Mouse (Mus musculus): ENCODE measurements at regions not wholly inside any gene's neighbourhood (a gene's known extent, or its start where the extent isn't known, plus 50 kb on each side); places are given as distances from the start of the nearest gene placed in this dataset.
"Not testable (repeated sequence)": the region's sequence is repeated elsewhere in the genome, so short reads cannot be mapped to it uniquely, and the experiment has no call there.

DNA sequence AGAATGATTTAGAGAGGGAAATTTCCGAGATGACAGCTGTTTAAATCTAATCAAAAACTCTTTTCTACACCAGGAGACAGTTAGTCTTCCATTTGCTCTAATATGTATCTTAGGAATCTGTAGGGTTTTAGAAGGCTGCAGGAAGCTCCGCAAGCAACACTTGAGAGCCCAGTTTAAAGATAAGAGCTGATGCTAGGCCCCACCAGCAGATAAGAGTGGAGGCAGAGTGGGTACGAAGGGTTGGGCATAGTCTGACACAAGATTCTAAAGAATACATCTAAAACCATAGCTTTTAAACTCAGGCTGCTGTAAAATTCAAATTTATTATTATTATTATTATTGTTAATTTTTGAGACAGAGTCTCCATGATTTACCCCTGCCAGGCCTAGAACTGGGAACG is 106.7 kb upstream of the Adgrl2 start:
- DNase-seq, result no peak

DNA sequence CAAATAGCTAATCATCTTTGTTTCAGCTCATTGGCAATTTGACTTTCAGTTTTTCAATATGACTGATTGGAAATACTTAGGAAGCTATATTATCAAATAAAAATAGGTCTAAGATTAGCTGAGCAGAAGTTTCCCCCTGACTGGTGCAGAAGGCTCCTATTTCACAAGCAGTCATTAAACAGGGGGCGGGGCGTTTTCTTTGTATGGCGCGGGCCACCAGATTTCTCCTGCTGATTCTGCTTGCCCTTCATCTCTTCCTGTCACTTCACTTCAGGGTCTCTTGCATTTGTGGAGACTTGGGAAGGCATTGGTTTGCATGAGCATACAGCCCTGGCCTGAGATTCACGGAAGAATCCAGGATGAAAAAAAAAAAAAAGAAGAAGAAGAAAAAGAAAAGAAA is 102.3 kb upstream of the Adgrl2 start:
- no peak for DNase-seq

DNA sequence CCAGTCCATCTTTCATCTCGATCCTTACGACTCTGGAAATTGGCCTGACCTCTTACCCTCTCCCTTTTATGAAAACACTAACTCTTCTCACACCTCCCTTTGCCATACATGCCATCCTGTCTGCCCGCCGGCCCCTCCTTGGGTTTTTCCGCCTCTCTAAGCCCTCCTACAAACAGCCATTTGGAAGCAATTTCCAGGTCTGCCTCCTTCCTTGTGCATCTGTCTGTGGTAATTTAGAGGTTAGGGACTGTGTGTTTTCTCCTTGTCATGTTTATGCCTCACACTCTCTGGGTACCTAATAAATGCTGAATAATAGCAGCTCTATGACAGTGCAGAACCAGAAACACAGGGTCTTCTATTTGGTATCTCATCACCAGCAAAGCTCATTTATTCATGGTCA is 99.7 kb upstream of the Adgrl2 start:
- no peak for DNase-seq

DNA sequence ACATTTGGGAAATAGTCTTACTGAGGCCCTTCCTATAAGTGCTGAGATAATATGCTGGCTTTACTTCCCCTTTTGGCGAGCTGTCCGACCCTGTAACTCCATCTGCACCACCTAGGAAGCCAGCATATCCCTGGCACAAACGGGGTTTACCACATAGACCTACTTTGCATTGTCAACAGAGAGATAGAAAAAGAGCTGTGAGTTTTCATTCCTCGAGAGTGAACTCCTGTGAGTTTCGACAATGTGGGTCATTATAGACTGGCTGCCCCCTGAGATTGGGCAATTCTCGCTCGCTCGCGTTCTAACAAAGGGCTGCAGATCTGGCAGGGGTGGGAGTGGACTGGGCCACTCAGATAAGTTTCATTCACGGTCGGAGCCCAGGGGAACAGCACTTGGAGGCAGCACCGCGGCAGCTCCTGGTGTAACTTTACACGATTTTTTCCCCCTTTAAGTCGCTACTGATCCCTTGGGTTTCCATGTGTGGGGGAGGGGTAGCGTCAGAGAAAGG is 98.3 kb upstream of the Adgrl2 start:
- DNase-seq, result no peak

DNA sequence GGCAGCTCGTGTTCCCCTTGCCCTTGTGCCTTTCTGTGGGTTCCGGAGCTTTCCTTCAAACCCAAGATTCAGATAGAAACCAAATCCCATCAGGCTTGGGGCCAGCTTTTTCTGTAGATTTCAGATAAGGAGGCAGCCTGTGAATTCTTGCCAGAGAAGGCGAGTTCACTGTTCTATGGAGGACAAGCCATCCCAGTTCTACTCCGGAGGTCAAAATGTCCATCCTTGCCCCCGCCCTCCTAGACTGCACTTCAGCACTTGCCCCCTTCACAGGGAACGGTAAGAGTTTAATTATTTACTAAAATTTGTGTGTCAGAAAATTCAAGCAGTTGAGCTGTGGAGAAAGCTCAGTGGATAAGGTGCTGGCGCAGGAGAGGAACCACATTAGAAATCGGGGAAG is 97.1 kb upstream of the Adgrl2 start:
- DNase-seq, result no peak

DNA sequence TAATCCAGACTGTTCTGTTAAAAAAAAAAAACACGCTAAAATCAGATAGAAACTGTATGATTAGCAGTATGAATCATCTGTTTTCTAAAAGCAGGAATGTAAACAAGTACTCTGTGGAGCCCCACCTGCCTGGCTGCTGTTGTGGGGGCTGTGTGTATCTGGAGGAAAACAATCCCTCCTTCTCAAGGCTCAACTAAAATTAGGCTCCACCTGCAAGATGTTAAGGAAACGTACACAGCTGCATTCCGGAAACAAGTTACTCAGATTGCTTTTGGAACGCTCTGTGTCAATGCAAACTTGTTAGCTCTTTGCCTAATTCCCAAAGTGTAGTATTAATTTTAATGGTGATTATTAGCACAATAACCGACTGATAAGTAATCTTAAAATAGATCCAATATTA is 96.3 kb upstream of the Adgrl2 start:
- DNase-seq, result no peak

DNA sequence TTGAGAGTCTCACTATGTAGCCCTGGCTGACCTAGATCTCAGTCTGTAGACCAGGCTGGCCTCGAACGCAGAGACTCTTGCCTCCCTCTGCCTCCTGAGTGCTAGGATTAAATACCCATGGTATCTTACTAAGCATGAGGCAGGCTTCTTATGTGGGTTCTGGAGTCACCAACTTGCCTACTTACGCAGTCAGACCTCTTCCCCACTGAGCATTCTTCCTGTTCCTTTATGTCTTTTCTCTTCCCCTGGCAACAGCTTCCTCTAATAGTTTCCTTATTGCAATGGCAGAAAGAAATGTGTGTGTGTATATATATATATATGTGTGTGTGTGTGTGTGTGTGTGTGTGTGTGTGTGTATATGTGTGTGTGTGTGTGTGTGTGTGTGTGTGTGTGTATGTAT is 95.7 kb upstream of the Adgrl2 start:
- no peak for DNase-seq

DNA sequence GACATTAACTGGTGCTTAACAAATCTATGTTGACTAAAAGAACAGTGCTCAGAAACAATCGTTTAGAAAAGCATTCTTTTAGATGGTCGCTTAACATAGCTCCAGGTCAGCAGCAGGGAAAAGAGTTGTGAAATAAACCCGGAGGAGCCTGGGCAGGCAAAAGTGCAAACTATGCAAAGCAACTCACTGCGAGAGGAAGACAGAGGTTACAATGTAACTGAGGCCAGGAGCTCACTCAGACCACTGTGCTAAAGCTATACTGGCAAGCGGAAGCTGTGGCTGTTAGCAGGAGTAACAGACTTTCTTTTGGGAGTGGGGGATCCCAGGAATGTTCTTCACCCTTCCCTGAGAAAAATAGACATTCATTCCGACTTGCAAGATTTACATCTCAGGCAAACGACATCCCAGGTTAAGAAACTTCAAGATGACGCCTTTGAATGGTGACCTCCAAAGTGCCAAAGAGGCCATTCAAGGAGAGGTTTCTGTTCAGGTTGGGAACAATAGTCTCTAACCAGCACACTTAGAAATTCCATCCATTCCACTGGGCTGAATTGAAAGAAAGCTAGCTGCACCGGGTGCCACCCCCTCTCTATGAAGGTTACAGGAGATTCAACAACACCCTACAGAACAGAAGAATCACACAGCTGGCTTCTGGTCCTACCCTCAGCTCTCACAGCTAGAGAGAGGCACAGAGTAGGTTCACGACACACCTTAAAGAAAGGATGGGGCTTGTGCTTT is 94.7 kb upstream of the Adgrl2 start:
- no peak for DNase-seq

DNA sequence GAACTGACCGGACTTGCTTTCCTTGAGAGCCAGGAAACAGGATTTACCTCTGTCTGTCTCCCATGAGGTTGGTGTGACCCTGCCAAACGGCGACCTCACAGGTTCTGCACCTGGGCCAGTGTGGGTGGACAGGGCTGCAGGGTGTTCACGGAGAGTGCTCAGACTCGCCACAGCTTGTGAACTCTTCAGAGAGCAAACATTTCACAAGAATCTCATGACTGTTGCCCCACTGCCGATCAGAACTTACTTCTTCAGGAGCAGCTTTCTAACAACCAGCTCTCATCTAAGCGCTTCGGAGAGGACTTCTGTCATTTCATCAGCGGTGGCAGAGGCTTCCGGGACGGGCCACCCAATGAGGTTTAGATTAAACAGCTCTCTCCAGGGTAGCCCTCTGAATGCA is 93.0 kb upstream of the Adgrl2 start:
- no peak for DNase-seq

DNA sequence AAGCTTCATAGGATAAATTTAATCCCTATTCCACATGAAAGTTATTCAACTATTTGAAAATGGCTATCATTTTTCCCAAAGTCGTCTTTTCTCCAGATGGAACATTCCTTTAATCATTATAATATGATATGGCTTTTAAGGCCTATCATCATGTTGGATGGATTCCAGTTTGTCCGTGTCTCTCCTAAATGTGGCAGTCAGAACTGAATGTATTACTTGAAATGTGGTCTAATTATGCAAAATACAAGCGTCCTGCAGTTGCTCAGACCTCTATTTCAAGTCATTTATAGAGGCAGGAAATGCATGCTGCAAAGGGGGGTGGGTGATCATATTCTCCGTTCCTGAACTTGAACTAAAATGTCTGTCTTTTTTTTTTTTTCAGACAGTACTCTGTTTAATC is 88.5 kb upstream of the Adgrl2 start:
- no peak for DNase-seq

DNA sequence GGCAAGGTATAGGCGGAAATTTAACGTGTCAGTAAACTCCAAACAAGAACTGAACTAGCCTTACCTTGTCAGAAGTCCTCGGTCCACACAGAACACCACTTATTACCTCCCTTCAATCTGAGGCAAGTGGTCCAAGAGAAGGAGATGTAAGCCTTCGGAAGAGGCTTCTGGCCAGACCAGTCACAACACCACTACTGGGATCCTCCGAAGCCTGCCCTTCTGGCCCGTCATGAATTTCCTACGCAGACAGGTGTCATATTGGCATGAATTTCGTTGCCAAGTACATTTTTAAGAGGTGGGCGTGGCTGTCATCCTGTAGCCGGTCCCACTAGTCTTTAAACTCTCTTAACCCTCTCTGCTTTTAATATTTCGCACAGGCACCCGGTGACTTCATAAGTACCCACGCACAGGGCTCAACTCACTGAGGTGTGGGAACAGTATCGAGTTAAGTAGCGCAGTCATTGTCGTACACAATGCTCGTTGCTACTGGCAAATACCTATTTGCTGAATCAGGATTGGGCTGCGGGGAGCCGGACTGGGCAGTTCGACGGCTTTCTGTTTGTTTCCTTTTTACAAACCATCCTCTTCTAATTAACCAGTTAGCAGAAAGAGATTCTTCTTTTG is 86.7 kb upstream of the Adgrl2 start:
- DNase-seq, result no peak

DNA sequence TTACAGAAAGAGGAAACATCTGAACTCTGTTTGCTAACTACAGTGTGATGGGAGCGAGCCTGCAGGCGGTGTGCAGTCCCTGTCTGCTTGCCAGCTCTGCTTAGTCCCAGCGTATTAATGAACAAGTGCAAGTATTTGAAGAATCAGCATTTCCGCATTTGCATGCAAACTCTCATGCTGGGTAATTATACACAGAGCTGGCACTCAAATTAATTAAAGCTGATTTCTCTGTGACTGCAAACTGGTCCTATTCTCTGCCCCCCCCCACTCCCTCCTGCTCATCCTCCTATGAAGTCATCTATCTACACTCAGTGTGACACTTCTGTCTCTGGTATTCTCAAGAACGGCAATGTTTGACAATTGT is 85.1 kb upstream of the Adgrl2 start:
- DNase-seq, result no peak

DNA sequence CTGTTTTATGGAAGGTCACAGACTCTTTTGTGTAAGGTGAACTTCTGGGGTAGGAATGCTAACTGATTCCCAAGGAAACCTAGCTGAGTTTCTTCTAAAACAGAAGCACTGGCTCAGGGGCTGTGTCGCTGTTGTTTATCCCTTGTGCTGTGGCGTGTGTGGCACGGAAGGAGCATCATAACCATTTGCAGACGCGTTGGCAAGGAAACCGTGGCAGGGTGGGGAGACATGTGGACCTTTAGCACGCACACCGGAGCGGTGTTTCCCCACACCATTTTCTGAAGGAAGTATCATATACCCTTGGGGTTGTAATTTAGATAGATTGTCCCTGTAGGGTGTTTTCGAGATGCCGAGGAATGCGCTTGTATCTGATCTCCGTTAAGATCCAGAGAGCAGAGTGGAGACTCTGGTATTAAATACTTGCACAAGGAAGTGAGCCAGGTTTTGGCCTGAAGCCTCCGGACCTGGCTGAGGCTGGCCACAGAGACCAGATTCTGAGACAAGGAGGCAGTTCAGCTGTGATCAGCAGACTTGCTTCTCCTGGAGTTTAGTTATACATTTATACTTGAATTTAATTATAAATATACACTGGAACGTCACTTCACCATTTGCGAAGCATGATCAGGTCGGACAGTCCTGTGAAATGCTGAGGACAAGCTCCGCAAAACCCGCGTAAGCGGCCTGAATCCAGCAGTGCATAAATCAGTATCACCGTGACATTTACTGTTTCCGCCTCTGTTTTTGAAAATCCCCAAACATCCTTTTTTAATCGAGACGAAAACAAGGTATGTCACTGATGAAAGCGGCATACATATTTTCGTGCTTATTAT is 84.5 kb upstream of the Adgrl2 start:
- no peak for DNase-seq

DNA sequence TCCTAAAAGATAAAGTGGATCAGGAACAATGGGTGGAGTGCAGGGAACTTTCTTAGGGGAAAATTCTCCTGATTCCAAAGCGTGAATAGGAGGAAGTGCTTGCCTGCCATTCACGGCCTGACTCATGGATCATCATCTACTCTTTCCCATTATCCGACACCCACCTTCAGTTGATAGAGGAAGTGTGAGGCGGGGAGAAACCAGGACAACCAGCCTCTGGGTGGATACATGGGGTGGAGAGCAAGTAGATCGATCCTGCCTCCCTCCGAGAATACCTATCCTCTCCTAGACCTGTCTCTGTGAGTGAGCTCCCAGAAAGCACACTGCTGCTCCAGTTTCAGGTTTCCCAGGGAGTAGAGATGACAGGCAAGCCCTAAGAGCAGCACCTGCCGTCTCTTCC is 79.8 kb upstream of the Adgrl2 start:
- no peak for DNase-seq

DNA sequence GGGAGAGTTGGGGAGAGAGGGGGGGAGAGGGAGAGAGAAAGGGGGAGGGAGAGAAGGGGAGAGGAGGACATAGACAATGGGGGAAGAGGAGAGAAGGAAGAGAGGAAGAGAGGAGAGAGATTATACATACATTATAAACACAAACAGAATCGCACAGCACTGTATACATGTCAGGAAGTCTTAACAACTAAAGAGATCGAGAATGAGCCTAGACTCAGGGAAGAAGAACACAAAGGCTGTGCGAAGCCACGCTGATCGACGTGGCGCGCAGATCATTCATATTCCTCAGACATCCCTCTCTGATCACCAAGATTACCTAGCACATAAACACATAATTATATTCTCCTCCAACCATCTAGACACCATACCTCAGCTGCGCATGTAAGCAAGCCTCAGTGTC is 79.1 kb upstream of the Adgrl2 start:
- no peak for DNase-seq

DNA sequence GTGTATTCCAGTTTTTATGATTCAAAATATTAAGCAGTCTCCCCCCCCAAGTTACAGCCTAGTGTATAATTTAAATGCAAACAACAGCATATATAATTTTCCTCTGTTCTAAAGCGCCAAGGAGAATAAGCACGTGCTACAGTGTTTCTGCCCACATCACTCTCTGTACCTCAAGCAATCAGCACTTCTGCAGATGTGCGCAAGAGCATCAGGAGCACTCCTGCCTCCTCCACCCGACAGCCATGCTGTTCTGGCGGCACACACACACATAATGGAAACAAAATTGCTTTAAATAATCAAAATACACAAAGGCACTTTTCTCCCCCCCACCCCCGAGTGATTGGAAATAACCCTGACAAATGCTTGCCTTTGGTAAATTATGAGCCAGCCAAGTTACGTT is 78.5 kb upstream of the Adgrl2 start:
- no peak for DNase-seq

DNA sequence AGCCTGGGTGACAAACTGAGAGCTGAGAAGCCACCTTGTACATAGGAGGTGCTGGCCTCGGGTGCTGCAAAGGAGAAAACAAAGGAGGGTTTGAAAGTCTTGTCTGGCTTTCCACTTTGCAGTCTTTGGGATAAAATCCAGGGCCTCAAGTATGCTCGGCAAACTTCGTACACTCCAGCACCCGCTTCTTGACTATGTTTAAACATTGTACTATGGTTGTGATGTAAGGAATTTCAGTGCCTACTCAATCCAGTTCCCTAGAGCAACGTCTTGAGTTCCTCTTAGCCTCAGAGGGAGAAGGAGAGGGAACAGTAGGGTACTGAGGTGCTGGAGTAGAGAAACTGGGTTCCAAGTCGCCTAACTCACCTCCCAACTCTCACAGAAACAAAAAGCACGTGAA is 77.4 kb upstream of the Adgrl2 start:
- DNase-seq, result no peak

DNA sequence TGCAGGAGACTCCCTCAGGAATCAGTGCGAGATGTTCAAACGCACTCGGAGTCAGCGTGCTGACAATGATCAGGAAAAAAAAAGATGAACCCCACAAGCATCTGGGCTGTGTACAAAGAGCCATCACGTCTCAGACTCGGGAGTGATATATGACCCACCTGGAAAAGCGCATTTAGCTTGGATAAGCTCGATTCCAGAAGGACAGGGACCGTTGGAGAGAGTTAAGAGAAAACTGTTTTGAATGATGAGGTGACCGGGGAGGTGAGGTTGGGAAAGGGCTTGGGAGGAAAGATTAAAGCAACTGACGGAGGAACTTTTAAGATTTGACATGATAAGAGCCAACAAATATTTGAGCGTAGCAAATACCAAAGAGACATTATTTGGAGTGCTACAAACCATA is 64.7 kb upstream of the Adgrl2 start:
- DNase-seq, result no peak

DNA sequence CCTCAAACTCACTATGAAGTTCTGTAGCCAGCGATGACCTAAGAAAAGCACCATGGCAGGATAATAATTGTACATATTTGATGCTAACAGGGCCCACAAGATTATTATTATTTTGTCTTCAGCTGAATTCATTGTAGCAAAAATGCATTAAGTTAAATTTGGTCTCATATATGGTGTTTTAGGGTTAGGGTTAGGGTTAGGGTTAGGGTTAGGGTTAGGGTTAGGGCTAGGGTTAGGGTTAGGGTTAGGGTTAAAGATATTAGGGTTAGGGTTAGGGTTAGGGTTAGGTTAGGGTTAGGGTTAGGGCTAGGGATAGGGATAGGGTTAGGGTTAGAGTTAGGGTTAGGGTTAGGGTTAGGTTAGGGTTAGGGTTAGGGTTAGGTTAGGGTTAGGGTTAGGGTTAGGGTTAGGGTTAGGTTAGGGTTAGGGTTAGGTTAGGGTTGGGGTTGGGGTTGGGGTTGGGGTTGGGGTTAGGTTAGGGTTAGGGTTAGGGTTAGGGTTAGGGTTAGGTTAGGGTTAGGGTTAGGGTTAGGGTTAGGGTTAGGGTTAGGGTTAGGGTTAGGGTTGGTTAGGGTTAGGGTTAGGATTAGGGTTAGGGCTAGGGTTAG is 62.0 kb upstream of the Adgrl2 start:
- DNase-seq, result not testable (repeated sequence)

DNA sequence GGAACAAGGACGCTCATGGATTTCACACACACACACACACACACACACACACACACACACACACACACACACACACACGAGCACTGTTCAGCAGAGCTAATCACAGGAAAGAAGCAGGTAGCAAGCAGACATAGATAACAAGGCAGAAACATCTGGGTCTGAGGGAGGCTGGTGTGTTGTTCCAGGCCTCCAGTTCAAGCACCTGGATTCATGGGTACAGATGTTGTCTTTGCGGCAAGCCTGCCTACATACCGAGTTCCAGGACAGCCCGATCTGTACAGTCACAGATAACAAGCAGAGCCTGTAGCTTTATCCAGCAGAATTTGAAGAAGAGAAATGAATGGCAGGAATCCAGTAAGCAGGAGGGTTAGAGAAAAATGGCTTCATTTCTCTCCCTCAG is 55.0 kb upstream of the Adgrl2 start:
- DNase-seq, result no peak

DNA sequence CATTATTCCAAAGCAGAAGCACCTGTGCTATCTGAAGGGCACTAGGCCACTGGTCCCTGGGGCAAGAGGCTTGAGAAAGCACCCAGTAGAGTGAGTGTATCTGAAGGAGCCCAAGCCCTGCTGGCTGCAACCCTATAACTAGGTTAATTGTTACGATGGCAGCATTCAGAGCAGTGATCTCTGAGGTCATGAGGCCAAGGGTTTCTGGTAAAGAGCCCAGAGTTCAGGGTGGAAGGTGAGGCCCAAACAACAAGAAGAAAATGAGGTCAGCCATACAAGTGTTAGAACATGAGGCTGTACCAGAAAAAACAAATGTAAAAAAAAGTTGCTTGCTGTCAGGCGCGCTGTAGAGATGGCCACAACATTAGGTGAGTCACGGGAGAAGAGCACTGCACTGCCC is 53.5 kb upstream of the Adgrl2 start:
- no peak for DNase-seq

DNA sequence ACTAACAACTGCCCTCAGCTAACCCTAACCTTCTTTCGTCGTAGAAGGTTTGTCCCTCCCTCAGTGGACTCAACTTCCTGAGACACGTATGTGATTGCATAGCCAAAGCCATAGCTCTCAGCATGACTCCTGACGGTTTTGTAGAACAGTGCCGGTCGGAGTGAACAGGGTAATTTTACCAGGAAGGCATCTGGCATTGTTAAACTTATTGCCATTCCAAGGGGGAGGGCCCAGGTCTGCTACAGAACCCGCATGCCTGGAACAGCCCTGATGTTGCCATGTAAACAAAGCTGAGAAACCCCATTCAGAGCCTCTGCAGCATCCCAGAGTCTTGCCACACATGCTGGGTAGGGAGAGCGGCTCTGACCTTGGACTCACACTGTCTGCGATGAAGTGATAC is 52.2 kb upstream of the Adgrl2 start:
- DNase-seq, result no peak

DNA sequence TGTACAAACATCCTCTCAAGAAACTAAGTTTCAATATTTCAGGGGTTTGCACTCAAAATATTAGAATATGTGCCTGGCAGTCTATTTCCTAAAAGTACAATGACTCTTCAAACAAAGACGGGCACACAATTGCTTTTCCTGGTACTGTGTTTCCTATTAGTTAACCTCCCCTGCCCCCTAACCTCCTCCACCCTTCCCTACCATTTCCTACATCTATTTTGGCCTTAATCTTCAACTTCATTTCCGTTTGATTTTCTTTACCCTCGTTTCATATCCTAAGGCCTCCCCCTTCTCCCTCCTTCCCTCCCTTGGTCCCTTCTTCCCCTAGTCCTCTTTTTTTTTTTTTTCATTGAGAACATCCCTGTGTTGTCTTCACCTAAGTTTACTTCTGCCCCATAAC is 50.8 kb upstream of the Adgrl2 start:
- DNase-seq, result no peak
